Mouse (Mus musculus): ENCODE measurements around the gene Mrpl55. TPM values are rescaled to one million over a fixed set of nuclear protein-coding genes. Genes with fewer than 3 reads are reported as not detected.

Mrpl55 gene
- polyA plus RNA-seq, 1 experiment from 2014 or later: 21.0 TPM

DNA sequence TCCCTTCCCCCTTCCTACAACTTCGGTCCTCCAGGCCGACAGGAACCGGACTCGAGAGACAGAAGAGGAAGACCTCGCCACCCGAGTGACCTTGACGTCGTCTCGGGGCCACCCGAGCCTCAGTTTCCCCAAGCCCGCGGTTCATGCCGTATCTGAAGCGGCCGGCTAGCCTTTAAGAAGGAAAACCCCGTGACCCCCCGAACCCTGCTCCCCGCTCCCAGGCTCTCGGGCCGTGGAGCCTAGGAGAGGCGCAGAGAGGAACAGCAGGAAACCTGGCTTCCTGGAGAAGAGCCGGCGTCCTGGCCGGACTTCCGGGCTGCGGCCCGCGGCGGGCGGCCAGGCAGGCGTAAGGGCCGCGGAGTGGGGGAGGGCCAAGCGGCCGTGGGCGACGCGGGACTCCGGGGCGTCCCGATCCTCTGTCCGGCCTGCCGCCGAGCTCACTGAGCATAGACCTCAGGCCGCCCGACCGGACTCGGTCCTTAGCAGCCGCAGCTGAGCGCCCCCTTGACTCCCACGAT, 25.4 kb downstream of the Mrpl55 start:
- peaks cover 59% of the 10 kb centered on the region for H3K79me2 ChIP-seq (ENCODE audit: inconsistent target)
- under 1% methylated on average over 50 of the region's 51 CpGs for WGBS (ENCODE audit: missing documents)

DNA sequence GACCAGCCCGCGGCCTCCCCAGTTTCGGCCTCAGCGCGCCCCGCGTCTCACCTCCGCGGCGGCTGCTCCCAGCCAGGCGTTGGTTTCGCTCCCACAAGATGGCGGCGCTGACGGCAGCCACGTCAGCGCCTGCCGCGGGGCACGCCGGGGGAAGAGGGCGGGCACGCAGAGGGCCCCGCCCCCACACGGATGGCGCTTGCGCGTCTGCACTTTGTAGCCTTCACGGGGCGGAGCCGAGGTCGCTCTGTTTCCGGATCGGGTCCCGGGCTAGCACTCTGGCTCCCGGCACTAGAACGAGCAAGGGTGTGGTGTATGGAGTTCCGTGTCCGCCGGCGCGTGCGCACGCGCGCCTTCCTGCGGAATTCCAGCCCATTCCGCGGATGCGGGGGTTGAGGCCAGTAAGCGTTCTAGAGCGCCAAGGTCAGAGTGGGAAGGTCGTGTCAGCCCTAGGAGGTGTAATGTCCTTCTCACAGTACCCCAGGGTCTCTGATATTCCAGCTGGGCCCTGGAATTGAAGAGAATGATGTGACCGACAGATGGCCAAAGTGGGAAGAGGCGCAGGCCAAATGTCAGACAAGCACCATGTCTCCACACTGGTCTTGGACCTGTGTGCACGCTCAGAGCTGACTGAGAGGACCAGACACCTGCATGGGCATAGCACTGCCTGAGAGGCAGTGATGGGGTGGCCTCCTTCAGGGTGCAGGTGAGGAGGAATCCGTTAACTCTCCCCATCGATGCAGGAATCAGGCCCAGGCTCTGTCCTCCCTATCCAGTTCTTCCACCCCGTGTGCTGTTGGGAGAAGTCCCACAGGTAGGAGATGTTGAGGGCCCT, 26.1 kb downstream of the Mrpl55 start, which contains the start of gene Arf1:
Arf1 (minus strand) TSS at position 149 of the 832 bp plus-strand sequence.
- H3K79me2 ChIP-seq (ENCODE audit: inconsistent target): peaks cover 52% of the 10 kb centered on the region
- peak within 1 kb of the TSS; percentile 96 for H3K27ac ChIP-seq
- H3K4me3 ChIP-seq (ENCODE audit: inconsistent target): peak within 1 kb of the TSS; percentile 100
- H3K36me3 ChIP-seq (ENCODE audit: inconsistent target): no peaks in the 10 kb centered on the region
- 6% methylated on average over 58 of the region's 59 CpGs for WGBS (ENCODE audit: missing documents)

More for the DNA sequence above, 25.4 kb downstream of the Mrpl55 start:
- H3K4me3 ChIP-seq (ENCODE audit: inconsistent target): peak overlapping the region; percentile 100
- H3K27ac ChIP-seq: peak overlapping the region; percentile 96
- H3K36me3 ChIP-seq (ENCODE audit: inconsistent target): no peaks in the 10 kb centered on the region

DNA sequence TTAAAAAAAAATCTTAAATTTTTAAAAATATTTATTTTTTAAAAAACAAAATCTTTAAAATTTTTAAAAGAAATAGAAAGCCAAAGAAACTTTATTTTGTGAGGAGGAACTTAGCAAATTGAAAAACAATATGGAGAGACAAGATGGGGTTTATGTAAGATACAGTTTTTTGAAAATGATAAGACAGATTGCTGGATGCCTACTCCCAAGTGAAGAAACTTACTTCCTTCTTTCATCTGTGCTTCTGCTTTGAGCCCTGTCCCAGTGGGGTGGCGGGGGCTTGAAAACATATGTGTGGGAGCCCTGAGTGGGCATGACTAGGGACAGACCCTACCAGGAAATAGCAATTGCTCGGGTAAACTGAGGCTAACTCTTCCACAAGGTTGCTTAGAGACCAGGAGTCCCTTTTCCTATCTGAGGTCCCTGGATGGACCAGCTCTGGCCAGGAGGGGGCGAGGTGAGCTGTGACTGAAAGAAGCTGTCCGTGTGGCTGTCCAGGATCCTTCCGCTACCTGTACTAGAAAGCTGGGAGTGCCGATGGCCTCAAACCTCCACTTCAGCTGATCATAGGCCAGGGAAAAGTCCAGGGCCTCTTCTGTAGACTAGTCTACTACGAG, 28.0 kb downstream of the Mrpl55 start:
- Histone ChIP-seq H3K27ac (0 out of 2 replicates have a peak overlapping the region, but pooled peaks have one; percentile 5), H3K4me3 (ENCODE audit: inconsistent target) (no peak overlapping the region), H3K79me2 (ENCODE audit: inconsistent target) (peaks cover 33% of the 10 kb centered on the region), H3K36me3 (ENCODE audit: inconsistent target) (no peaks in the 10 kb centered on the region)
- 19% methylated on average over 7 of the region's 7 CpGs for WGBS (ENCODE audit: missing documents)

DNA sequence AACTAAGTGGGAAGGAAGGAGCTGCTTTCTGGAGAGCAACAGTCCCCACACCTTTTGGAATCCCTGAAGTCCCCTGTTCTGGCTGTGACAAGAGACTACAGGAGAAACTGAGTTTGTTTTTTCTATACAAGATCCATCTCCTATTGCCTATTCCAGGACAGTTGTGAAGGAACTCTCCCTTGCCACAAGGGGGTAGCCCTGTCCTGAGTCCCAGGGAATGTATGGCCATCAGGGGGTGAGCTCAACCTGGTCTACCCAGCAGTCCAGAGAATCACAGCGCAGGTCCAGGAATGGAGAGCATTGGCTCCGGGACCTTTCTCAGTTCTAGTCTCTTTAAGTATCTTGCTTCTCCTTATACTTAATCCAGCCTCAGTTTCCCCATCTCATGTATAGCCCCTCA, 30.5 kb downstream of the Mrpl55 start:
- H3K79me2 ChIP-seq (ENCODE audit: inconsistent target): peaks cover 8% of the 10 kb centered on the region; the same call in 1 of the 2 replicates

DNA sequence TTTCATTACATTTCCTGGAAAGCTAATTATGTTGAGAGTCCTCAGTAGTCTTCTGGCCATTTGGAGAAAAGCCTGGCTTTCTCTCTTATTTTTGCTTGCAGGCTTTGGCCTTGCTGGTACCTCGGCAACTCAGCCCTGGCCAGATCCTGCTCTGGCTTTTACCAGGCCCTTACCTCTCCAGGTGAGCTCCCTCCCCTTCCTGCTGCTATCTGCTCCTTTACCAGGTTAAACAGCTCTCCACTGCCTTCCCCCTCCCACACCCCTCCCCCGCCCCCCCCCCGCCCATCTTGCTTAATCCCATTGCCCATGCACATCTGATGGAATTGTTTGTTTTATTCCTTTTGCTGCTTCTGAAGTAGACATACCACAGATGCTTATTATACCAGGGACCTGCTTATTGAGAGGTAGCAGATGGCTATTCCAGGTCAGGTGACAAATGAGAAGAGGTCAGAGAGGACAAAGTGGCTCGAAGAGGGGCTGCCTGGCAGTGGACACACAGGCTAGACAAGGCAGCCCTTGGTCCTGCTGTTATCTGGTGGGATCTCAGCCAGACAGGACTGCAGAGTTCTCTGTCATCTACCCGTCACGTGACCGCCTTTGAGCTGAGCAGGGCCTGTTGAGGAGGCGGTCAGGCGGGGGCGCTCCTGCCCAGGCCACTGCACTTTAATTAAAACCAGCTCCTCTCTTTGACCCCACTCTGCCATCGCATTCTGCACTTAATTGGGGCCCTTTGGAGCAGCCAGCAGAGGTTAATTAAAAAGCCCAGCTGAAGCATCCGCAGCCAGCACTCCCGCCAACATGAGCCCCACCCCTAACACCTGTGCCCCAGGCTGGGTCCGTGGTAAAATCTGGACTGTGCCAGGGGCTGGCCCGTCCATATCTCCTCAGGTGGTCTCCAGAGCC, 36.5 kb downstream of the Mrpl55 start:
- no peaks in the 10 kb centered on the region for H3K79me2 ChIP-seq (ENCODE audit: inconsistent target)
- H3K27ac ChIP-seq: no peak overlapping the region
- H3K36me3 ChIP-seq (ENCODE audit: inconsistent target): no peaks in the 10 kb centered on the region
- no peak overlapping the region for H3K4me3 ChIP-seq (ENCODE audit: inconsistent target)
- WGBS (ENCODE audit: missing documents): 15% methylated on average over 14 of the region's 15 CpGs

More for the DNA sequence above, 30.5 kb downstream of the Mrpl55 start:
- H3K27ac ChIP-seq: no peak overlapping the region
- H3K4me3 ChIP-seq (ENCODE audit: inconsistent target): no peak overlapping the region
- WGBS (ENCODE audit: missing documents): 89% methylated on average over 2 of the region's 2 CpGs
- no peaks in the 10 kb centered on the region for H3K36me3 ChIP-seq (ENCODE audit: inconsistent target)

DNA sequence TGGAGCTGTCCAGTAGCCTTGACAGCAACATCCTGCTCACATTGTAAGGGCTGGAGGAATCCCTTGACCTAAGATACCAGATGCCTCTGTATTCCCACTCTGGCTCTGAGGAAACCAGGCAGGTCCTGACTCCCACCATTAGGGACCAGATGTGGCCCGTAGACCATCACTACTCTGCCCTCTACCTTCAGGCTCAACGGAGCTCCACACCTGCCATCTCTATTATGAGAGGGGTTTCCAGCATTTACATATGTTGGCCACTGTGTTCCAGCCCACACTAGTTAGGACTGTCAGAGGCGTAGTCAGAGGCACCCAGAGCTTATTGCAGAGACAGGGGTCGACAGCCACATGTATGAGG, 37.1 kb downstream of the Mrpl55 start:
- H3K27ac ChIP-seq: no peak overlapping the region
- WGBS (ENCODE audit: missing documents): 72% methylated on average over 4 of the region's 4 CpGs
- H3K79me2 ChIP-seq (ENCODE audit: inconsistent target): no peaks in the 10 kb centered on the region
- H3K4me3 ChIP-seq (ENCODE audit: inconsistent target): no peak overlapping the region
- no peaks in the 10 kb centered on the region for H3K36me3 ChIP-seq (ENCODE audit: inconsistent target)

DNA sequence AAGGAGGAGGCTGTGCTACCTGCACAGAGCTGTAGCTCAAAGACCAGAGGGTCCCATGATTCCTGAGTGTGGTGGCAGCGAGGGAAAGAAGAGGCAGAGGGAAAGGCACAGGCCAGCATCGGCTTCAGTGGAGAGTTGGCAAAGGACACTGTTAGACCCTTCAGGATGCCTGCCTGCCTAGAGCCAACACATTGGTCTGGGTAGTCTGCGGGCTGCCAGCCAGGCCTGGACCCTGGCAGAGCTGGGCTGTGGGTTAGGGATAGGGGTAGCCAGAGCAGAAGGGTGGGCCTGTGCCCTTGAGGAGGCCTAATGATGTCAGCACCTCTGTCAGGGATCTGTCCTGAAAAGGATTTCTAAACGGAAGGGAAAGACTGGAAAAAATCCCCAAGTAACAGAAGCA, 37.5 kb downstream of the Mrpl55 start:
- H3K79me2 ChIP-seq (ENCODE audit: inconsistent target): no peaks in the 10 kb centered on the region
- H3K4me3 ChIP-seq (ENCODE audit: inconsistent target): no peak overlapping the region
- 89% methylated on average over 4 of the region's 4 CpGs for WGBS (ENCODE audit: missing documents)
- no peak overlapping the region for H3K27ac ChIP-seq
- H3K36me3 ChIP-seq (ENCODE audit: inconsistent target): no peaks in the 10 kb centered on the region

DNA sequence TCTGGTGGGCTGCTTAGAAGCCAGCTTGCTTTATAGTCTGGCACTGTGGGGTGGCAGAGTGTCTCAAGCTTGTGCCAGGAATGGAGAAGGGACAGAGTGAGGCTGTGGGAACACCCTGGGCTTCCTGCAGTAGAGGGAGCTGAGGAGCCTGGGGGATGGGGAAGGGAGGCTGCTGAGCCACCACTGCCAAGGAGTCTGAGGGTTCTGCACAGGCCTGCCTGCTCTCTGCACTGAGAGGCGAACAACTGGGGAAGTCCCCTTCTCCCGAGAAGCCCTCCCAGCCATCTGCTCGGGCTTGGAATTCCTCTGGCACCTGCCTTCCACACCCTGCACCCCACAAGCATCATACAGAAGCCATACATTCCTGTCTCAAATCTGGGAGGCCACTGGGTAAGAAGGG, 39.6 kb downstream of the Mrpl55 start:
- Histone ChIP-seq H3K79me2 (ENCODE audit: inconsistent target) (no peaks in the 10 kb centered on the region), H3K4me3 (ENCODE audit: inconsistent target) (no peak overlapping the region), H3K27ac (no peak overlapping the region), H3K36me3 (ENCODE audit: inconsistent target) (no peaks in the 10 kb centered on the region)
- 62% methylated on average over 3 of the region's 3 CpGs for WGBS (ENCODE audit: missing documents)

DNA sequence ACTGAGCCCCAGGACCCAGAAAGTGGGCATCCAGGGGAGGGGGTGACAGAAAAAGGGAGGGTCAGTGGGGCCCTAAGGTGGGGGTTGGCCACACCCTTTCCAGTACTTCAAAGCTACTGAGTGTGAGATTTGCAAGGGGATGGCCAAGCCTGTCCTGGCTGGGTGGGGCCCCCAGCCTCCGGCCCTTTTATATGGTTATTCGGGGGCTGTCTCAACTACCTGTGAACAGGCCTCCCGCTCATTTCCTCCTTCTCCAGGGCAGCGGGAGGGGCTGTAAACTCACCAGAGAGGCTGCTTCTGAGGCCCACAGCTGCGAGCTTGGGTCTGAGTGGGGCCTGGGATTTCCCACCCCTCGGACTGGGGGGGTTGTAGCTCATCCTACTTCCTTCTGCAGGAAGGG, 41.6 kb downstream of the Mrpl55 start:
- Histone ChIP-seq H3K27ac (no peak overlapping the region), H3K36me3 (ENCODE audit: inconsistent target) (no peaks in the 10 kb centered on the region), H3K79me2 (ENCODE audit: inconsistent target) (no peaks in the 10 kb centered on the region), H3K4me3 (ENCODE audit: inconsistent target) (no peak overlapping the region)
- WGBS (ENCODE audit: missing documents): 23% methylated on average over 6 of the region's 6 CpGs

DNA sequence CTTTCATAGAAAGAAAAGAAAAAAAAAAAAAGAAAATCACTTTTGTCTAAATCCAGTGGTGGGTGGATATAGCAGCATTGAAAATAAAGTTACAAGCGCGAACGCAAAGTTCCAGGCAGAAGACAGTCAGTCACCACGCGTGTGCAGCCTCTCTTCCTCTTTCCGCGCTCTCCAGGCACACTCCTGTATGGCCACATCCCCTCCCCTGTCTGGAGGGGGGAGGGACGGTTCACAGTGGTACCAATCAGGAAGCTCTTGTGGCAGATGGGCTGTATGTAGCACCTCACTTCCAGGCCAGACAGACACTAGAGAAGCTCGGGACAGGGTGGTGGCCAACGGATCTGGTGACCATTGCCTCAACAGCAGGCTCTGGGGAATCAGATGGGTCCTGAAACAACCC, 45.8 kb downstream of the Mrpl55 start:
- Histone ChIP-seq H3K4me3 (ENCODE audit: inconsistent target) (no peak overlapping the region), H3K27ac (no peak overlapping the region), H3K36me3 (ENCODE audit: inconsistent target) (no peaks in the 10 kb centered on the region), H3K79me2 (ENCODE audit: inconsistent target) (no peaks in the 10 kb centered on the region)
- 0% methylated on average over 10 of the region's 10 CpGs for WGBS (ENCODE audit: missing documents)

Other genes with a start within 250 kb of the Mrpl55 start
- gene Hist3h2a, start 247.8 kb upstream of the Mrpl55 start, polyA plus RNA-seq (2018): 16.2 to 56.9 TPM (median 24.3 TPM) in 3 replicates
- gene Trim17, start 247.8 kb upstream of the Mrpl55 start, polyA plus RNA-seq (2018): 0.07 to 0.14 TPM in 2 of 3 replicates, not detected in the other
- gene Trim11, start 224.4 kb upstream of the Mrpl55 start, polyA plus RNA-seq (2018): 11.4 to 20.3 TPM (median 14.2 TPM) in 3 replicates
- gene Obscn, start 66.1 kb upstream of the Mrpl55 start, polyA plus RNA-seq (2018): 0.01 TPM in 1 of 3 replicates, not detected in the others
- 2.9 to 4.7 TPM (median 3.3 TPM) in 3 replicates for gene Iba57, start 38.7 kb upstream of the Mrpl55 start, polyA plus RNA-seq (2018)
- gene Gjc2, start 19.3 kb upstream of the Mrpl55 start, polyA plus RNA-seq (2018): not detected in 3 replicates
- 11.6 to 29.1 TPM (median 24.4 TPM) in 3 replicates for gene Guk1, start 10.3 kb upstream of the Mrpl55 start, polyA plus RNA-seq (2018)
- gene 2310033P09Rik, start 5.8 kb downstream of the Mrpl55 start, polyA plus RNA-seq (2018): 17.8 to 25.4 TPM (median 20.3 TPM) in 3 replicates
- gene Arf1, start 25.8 kb downstream of the Mrpl55 start, polyA plus RNA-seq (2018): 397 to 494 TPM (median 402 TPM) in 3 replicates
- gene Wnt3a, start 88.3 kb downstream of the Mrpl55 start, polyA plus RNA-seq (2018): not detected in 3 replicates
- gene Wnt9a, start 104.4 kb downstream of the Mrpl55 start, polyA plus RNA-seq (2018): 0.10 to 0.41 TPM (median 0.34 TPM) in 3 replicates
- 0.11 TPM in 1 of 3 replicates, not detected in the others for gene Prss38, start 173.2 kb downstream of the Mrpl55 start, polyA plus RNA-seq (2018)
- 3.3 to 4.3 TPM (median 3.3 TPM) in 3 replicates for gene Jmjd4, start 247.6 kb downstream of the Mrpl55 start, polyA plus RNA-seq (2018)
- gene Snap47, start 248.7 kb downstream of the Mrpl55 start, polyA plus RNA-seq (2018): 20.2 to 31.5 TPM (median 30.9 TPM) in 3 replicates